Mouse (Mus musculus) midbrain, embryonic 15.5 days (tissue): Measurements from ENCODE around the gene Tpst2. TPM values are rescaled to one million over a fixed set of nuclear protein-coding genes. Genes with fewer than 3 reads are reported as not detected.

Experiments
- ATAC-seq: fragments of 200-750 bp; cut with Nextera tagmentation; replicated peaks from 2 replicates; pipeline ENCODE4 v1.8.0; 2017; ENCODE audit warnings: moderate TSS enrichment
- H3K27ac ChIP-seq: fragments of 300-500 bp; sonication (generic); 2 replicates; pipeline ENCODE4 v1.5.1; 2015; ENCODE audit warnings: mild to moderate bottlenecking, inconsistent platforms
- H3K27me3 ChIP-seq: fragments of 300-500 bp; sonication (generic); replicated peaks from 2 replicates; pipeline ENCODE4 v1.6.1; 2015; ENCODE audit warnings: inconsistent platforms
- H3K36me3 ChIP-seq: fragments of 300-500 bp; sonication (generic); replicated peaks from 2 replicates; pipeline ENCODE4 v1.6.1; 2015; ENCODE audit warnings: inconsistent platforms
- H3K4me1 ChIP-seq: fragments of 300-500 bp; sonication (generic); 2 replicates; pipeline ENCODE4 v1.6.1; 2015; ENCODE audit warnings: inconsistent platforms
- H3K4me2 ChIP-seq: fragments of 300-500 bp; sonication (generic); 2 replicates; pipeline ENCODE4 v1.6.1; 2015; ENCODE audit warnings: inconsistent platforms, mild to moderate bottlenecking, moderate library complexity
- H3K4me3 ChIP-seq: fragments of 300-500 bp; sonication (generic); 2 replicates; pipeline ENCODE4 v1.5.1; 2015; ENCODE audit warnings: mild to moderate bottlenecking, inconsistent platforms
- H3K9ac ChIP-seq: fragments of 300-500 bp; sonication (generic); 2 replicates; pipeline ENCODE4 v1.6.1; 2015; ENCODE audit warnings: mild to moderate bottlenecking, inconsistent platforms
- H3K9me3 ChIP-seq: fragments of 300-500 bp; sonication (generic); 2 replicates; pipeline ENCODE4 v1.6.1; 2016; ENCODE audit warnings: inconsistent platforms
- WGBS: fragments of 180-500 bp; shearing (Covaris S2); methylation state at CpG from one replicate; pipeline ENCODE4 v1.1.7; 2015; ENCODE audit warnings: mixed read lengths; 5-methylcytosine and 5-hydroxymethylcytosine counted together
- polyA plus RNA-seq: library from polyadenylated mRNA; unstranded; fragments of >200 nt; fragmentation: Nextera tagmentation; extraction: Ambion mirVana; gene quantifications from 2 replicates; pipeline ENCODE4 v1.2.1, GENCODE M21; 2015

The Tpst2 gene
- polyA plus RNA-seq, 1 experiment from 2014 or later, result 29.4 TPM

DNA sequence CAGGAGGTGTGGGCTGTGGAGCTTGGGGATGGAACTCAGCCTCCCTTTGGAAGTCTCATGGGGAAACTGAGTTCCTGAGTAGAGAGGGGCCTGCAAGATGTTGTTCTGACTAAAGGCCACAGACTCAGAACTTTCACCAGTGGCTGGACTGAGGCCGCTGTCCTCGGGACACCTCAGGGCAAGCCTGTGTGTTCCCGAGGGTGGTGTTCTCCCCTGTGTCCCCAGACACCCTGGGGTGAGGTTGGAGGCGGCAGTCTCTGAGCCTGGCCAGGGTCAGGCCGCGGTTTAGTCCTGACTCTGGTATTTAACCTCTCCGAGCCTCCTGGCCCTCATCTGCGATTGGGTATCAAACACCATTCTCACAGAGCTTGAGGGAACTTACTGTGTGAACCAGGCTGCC is 19.1 kb downstream of the Tpst2 start:
- 51% methylated on average over 8 of the region's 8 CpGs for WGBS
- H3K27me3 ChIP-seq, result no peaks in the 10 kb centered on the region
- no peaks in the 10 kb centered on the region for H3K36me3 ChIP-seq
- no peak overlapping the region for H3K9ac ChIP-seq
- no peak overlapping the region for H3K4me2 ChIP-seq
- no peak for ATAC-seq
- no peaks in the 10 kb centered on the region for H3K9me3 ChIP-seq
- H3K4me3 ChIP-seq, result no peak overlapping the region
- 0 out of 2 replicates have a peak, but pooled peaks cover 3% of the 10 kb centered on the region for H3K4me1 ChIP-seq
- no peak overlapping the region for H3K27ac ChIP-seq

DNA sequence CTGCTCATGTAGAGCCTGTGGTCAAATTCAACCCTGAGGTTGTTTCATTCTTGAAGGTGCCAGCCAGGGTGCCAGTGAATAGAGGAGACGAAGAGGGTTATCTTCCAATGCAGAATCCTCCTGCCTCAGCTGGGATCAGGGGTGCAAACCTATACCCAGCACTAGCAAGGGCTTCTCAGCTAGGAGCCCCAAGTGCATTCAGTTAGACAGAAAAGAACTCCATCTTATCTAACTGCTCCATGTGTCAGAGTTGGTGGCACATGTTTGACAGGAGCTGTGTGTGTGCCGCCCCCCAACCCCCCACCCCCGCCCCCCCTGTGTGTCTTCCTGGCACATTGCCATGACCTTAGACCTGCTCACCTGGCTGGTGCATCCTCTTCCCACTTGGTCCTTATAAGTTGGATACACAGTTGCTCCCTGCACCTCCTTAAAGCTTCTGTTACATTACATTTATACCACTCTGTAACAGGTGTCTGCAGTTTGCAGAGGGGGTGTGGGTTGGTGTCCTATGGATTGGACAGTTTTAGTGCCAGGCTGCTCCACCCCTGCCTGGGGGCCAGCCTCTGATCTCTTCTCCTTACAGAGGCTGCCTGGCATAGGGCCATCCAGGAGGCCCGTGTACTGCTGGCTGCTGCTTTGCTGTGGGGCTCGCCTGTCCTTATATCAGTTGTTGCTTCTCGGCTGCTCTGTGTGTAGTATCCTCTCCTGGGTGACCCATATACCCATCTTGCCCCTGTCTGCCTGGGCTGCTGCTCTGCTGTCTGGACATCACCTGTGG is 20.1 kb downstream of the Tpst2 start:
- H3K36me3 ChIP-seq, result no peaks in the 10 kb centered on the region
- no peaks in the 10 kb centered on the region for H3K27me3 ChIP-seq
- no peak for ATAC-seq
- WGBS, result 74% methylated on average over 6 of the region's 6 CpGs
- H3K4me2 ChIP-seq, result no peak overlapping the region
- H3K4me3 ChIP-seq, result no peak overlapping the region
- H3K27ac ChIP-seq, result no peak overlapping the region
- no peak overlapping the region for H3K9ac ChIP-seq
- 0 out of 2 replicates have a peak, but pooled peaks cover 3% of the 10 kb centered on the region for H3K4me1 ChIP-seq
- no peaks in the 10 kb centered on the region for H3K9me3 ChIP-seq

DNA sequence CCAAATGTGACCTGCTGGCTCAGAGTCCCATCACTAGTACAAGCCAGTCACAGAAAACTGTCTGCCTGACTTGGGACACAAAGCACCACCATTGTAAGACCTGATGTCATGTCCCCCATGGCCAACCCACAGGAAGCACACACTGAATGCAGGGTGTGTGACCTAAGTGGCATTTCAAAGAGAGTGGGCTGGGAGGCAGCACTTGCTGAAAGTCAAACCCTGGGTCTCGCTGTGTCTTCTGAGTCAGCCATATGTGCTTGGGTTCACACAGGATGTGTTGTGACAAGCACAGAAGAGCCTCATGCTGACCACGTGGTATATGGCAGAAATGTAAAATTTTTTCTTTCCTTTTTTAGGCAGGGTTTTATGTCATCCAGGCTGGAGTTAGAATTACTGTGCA is 20.8 kb downstream of the Tpst2 start:
- ATAC-seq, result no peak
- Histone ChIP-seq H3K4me3 (no peak overlapping the region), H3K4me1 (0 out of 2 replicates have a peak, but pooled peaks cover 3% of the 10 kb centered on the region), H3K27ac (no peak overlapping the region), H3K4me2 (no peak overlapping the region), H3K27me3 (no peaks in the 10 kb centered on the region), H3K36me3 (no peaks in the 10 kb centered on the region), H3K9ac (no peak overlapping the region), H3K9me3 (no peaks in the 10 kb centered on the region)
- 82% methylated on average over 2 of the region's 2 CpGs for WGBS

DNA sequence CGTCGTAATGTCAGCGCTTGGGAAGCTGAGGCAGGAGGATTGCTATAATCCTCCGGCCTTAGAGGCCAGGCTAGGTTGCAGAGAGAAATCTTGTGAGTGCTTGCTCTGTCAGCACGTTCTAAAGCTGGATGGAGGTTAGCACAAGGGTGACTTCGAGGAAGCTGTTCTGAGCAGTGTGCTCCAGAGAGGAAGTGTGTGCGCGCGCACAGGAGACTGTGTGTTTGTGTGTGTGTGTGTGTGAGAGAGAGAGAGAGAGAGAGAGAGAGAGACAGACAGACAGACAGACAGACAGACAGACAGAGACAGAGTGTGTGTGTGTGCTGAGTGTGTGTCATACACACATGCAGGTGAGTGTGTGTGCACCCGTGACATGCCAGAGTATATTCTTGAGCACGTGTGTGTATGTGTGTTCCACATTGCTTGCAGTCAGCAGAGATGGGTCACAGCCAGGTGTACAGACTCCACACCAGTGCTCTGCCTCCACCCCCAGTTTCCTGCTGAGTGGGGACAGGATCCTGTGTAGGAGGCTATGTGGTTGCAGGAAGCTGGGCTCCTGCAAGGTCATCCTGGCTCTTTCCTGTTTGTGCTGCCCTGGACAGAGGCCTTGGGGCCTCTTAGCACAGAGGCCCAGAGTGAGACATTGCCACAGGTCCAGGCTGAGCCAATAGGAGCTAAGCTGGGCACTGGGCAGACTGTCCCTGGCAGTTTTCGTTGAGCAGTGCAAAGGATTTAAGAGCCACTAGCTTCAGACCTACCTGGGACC is 21.9 kb downstream of the Tpst2 start:
- Histone ChIP-seq H3K4me1 (0 out of 2 replicates have a peak, but pooled peaks cover 3% of the 10 kb centered on the region), H3K4me2 (no peak overlapping the region), H3K27ac (no peak overlapping the region), H3K27me3 (no peaks in the 10 kb centered on the region), H3K36me3 (no peaks in the 10 kb centered on the region), H3K4me3 (no peak overlapping the region), H3K9ac (no peak overlapping the region), H3K9me3 (no peaks in the 10 kb centered on the region)
- ATAC-seq, result no peak
- 88% methylated on average over 12 of the region's 12 CpGs for WGBS

DNA sequence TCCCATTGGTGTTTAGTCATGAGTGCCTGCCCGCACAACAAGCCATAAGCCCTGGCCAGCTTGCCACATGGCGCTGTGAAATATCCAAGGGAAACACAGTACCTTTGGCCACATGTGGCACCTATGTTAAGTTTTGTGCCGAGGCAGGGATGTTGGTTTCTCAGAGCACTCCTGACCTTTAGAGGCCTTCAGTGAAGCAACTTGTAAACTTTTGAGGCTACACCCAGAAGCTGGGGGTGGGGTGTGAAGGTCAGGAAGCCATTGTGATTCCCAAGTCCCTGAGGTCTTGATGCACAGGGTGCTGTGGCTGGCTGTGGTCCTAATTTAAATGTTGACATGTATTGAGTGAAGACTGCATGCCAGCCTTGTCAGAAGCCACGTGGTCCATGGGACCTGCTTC is 22.9 kb downstream of the Tpst2 start:
- Histone ChIP-seq H3K9me3 (no peaks in the 10 kb centered on the region), H3K9ac (no peak overlapping the region), H3K4me2 (no peak overlapping the region), H3K27ac (no peak overlapping the region), H3K4me1 (0 out of 2 replicates have a peak, but pooled peaks cover 3% of the 10 kb centered on the region), H3K36me3 (no peaks in the 10 kb centered on the region), H3K27me3 (no peaks in the 10 kb centered on the region), H3K4me3 (no peak overlapping the region)
- ATAC-seq, result no peak
- 86% methylated on average over 4 of the region's 4 CpGs for WGBS

DNA sequence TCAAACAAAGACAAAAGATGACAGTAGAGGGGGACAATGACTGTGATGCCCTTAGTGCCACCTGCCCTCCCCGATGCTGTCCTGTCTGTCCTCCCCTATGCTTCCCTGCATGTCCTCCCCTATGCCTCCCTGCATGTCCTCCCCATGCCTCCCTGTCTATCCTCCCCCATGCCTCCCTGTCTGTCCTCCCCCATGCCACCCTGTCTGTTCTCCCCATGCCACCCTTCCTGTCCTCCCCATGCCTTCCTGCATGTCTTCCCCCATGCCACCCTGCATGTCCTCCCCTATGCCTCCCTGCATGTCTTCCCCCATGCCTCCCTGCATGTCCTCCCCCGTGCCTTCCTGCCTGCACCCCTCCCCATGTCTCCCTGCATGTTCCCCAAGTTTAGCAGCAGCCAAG is 23.6 kb downstream of the Tpst2 start:
- Histone ChIP-seq H3K36me3 (no peaks in the 10 kb centered on the region), H3K27ac (no peak overlapping the region), H3K27me3 (no peaks in the 10 kb centered on the region), H3K4me3 (no peak overlapping the region), H3K4me1 (no peaks in the 10 kb centered on the region), H3K9ac (no peak overlapping the region), H3K9me3 (no peaks in the 10 kb centered on the region), H3K4me2 (no peak overlapping the region)
- WGBS, result 78% methylated on average over 2 of the region's 2 CpGs
- no peak for ATAC-seq

DNA sequence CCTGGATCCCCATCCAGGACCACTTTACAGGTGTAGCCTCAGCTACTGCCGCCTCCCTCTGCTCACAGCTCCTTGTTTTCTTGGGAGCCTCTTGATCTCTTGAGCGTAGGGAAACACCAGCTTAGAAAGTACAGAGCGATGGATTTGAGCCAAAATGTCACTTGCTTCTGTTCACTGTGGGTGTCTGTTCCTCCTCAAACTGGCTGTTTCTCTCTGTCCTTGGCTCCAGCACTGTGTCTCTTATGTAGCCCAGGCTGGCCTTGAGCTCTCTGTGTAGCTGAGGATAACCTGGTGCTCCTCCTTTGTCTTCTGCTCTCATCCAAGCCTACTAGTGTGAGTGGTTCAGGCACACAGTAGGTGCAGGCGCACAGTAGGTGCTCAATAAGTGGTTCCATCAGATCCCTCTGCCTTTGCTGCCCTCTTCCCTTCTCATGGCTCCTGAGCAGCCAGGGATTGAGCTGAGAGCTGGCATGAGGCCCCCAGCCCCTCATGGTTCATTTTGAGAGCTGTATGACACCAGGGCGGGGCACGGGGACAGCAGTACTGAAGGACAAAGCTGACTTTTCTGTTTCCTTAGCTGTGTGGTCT is 24.3 kb downstream of the Tpst2 start:
- Histone ChIP-seq H3K4me3 (no peak overlapping the region), H3K4me1 (no peaks in the 10 kb centered on the region), H3K36me3 (no peaks in the 10 kb centered on the region), H3K27me3 (no peaks in the 10 kb centered on the region), H3K9ac (no peak overlapping the region), H3K4me2 (no peak overlapping the region), H3K9me3 (no peaks in the 10 kb centered on the region), H3K27ac (no peak overlapping the region)
- ATAC-seq, result no peak
- WGBS, result 93% methylated on average over 6 of the region's 6 CpGs

DNA sequence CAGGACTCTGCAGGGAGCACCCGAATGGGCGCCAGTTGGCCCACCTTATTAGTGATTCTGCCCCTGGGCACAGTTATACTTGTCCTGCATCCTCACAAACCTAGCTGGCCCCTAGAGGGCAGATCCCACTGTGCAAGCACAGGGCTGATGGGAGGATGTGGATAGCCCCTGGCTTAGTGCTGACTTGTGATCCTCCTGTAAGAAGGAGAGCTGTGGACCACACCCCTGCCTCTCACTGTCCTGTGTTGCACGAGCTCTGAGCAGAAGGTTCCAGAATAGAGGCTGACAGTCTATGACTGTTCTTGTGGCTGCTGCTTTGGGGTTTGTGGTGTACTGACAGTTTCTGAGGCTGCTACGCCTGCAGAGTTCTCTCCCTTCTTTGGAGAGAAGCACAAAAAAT is 25.2 kb downstream of the Tpst2 start:
- ATAC-seq, result no peak
- no peak overlapping the region for H3K9ac ChIP-seq

DNA sequence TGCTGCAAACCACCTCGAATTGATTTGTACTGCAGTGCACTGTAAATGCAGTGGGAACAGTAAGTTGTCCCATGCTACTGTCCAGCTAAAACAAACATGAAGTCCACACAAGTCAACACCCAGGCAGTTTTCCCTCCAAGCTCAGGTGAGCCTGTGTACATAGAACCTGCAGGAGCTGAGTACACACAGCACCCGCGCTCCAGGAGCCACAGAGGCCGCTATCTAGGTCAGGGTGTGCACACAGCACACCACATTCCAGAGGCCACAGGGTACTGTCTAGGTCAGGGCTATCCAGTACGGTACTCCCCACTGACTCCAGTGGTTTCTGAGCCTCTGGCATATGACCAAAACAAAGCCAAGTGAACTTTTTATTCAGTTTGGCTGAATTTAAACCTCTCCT is 25.8 kb downstream of the Tpst2 start:
- ATAC-seq, result no peak
- H3K27me3 ChIP-seq, result no peaks in the 10 kb centered on the region
- 87% methylated on average over 5 of the region's 5 CpGs for WGBS
- H3K9me3 ChIP-seq, result no peaks in the 10 kb centered on the region
- no peak overlapping the region for H3K4me2 ChIP-seq
- H3K4me3 ChIP-seq, result no peak overlapping the region
- H3K9ac ChIP-seq, result no peak overlapping the region
- no peak overlapping the region for H3K27ac ChIP-seq
- no peaks in the 10 kb centered on the region for H3K36me3 ChIP-seq
- no peaks in the 10 kb centered on the region for H3K4me1 ChIP-seq

More for the DNA sequence above, 25.2 kb downstream of the Tpst2 start:
- Histone ChIP-seq H3K4me1 (no peaks in the 10 kb centered on the region), H3K9me3 (no peaks in the 10 kb centered on the region), H3K4me3 (no peak overlapping the region), H3K27me3 (no peaks in the 10 kb centered on the region), H3K4me2 (no peak overlapping the region), H3K27ac (no peak overlapping the region), H3K36me3 (no peaks in the 10 kb centered on the region)
- WGBS, result 84% methylated on average over 4 of the region's 4 CpGs

DNA sequence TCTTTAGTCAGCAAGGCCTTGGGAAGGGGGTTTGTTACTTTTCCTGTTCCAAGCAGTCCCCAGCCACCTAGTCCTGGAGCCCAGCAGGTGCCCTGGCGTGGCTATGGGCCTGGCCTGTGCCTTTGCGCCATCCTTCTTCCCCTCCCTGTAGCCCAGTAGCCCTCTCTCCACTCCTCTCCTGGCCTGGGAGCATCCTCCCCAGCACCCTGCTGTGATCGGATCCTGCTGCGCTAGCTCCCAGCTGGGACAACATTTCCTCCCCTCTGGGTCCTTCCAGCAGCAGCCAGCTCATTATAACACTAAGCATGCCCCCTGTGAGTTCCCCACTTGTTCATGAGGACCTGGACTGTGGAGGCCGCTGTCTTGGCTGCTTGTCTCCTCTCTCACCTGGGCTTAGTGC is 29.4 kb downstream of the Tpst2 start:
- no peak for ATAC-seq
- Histone ChIP-seq H3K4me1 (no peaks in the 10 kb centered on the region), H3K9me3 (no peaks in the 10 kb centered on the region), H3K36me3 (peaks cover 7% of the 10 kb centered on the region), H3K4me2 (no peak overlapping the region), H3K27me3 (no peaks in the 10 kb centered on the region), H3K4me3 (no peak overlapping the region), H3K9ac (no peak overlapping the region), H3K27ac (no peak overlapping the region)
- WGBS, result 61% methylated on average over 5 of the region's 5 CpGs

DNA sequence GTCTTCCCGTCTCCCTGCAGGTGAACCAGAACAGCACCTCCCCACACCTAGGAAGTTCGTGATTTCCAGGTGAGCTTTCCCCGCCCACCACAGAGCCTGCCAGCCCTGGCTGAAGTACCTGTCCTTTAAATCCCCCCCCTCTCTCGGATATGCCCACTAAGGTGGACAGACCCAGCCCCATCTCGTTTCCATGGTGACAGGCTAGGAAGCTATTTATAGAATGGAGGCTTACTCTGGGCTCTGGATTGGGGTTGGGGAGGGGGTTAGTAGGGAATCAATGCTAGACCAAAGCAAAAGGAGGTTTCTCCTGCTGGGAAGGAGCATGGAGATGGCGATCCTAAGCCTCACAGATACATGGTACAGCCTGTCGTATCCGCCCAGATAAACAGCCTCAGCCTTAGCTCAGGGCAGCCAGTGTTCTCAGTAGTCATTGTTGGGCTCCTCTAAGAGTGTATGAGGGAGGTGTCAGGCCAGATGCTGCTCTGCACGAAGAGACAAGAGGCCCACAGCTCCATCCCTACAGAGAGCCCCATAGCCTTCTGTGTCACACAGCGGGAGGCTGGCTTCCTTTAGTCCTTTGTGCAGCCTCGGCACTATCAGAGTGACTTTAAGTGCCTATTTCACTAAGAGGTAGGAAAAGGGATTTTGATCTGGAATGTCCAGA is 36.9 kb downstream of the Tpst2 start:
- no peak overlapping the region for H3K9ac ChIP-seq
- H3K27me3 ChIP-seq, result no peaks in the 10 kb centered on the region
- H3K4me1 ChIP-seq, result peaks cover 5% of the 10 kb centered on the region; the same call in 1 of the 2 replicates
- H3K9me3 ChIP-seq, result no peaks in the 10 kb centered on the region
- H3K4me3 ChIP-seq, result no peak overlapping the region
- peak; percentile 76 for ATAC-seq
- 55% methylated on average over 11 of the region's 11 CpGs for WGBS
- no peak overlapping the region for H3K4me2 ChIP-seq
- peaks cover 3% of the 10 kb centered on the region for H3K36me3 ChIP-seq
- H3K27ac ChIP-seq, result peak overlapping the region; percentile 68

DNA sequence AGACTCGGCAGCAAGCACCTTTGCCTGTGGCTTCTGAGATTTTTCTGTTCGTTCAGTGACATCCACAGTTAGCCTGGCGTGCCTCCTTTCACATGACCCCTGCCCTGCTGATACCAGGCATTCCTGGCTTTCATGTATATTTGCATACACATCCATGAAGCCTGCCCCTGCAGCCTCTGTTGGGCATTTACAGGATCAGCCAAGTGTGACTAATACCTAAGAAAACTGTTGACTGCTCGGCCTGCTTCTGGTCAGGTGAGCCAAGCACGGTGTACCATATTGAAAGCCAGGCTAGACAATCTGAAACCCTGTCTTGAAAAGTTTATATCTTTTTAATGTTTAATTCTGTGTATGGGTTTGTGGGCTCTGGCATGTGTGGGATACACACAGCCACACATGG is 40.0 kb downstream of the Tpst2 start:
- Histone ChIP-seq H3K9ac (no peak overlapping the region), H3K4me3 (no peak overlapping the region), H3K36me3 (no peaks in the 10 kb centered on the region), H3K4me2 (no peak overlapping the region), H3K27ac (no peak overlapping the region), H3K9me3 (no peaks in the 10 kb centered on the region), H3K4me1 (peaks cover 5% of the 10 kb centered on the region; the same call in 1 of the 2 replicates), H3K27me3 (no peaks in the 10 kb centered on the region)
- WGBS, result 56% methylated on average over 5 of the region's 5 CpGs
- ATAC-seq, result no peak
